Mouse (Mus musculus): ENCODE data around the gene Coch. TPM values are rescaled to one million over a fixed set of nuclear protein-coding genes. Genes with fewer than 3 reads are reported as not detected.
"Not testable (repeated sequence)": the region's sequence is repeated elsewhere in the genome, so short reads cannot be mapped to it uniquely, and the experiment has no call there.

Gene Coch
- polyA plus RNA-seq, 1 experiment, result not detected

GRCm38 (mm10) chr12:51633481-51633880, 40.3 kb downstream of the Coch start:
- TF ChIP-seq GATA1 (IDR thresholded peaks at IDR 0.05; ENCODE audit: borderline replicate concordance, low read length) (no peak), FLI1 (IDR thresholded peaks at IDR 0.05; ENCODE audit: low read length) (no peak)

GRCm38 (mm10) chr12:51636260-51636659, 43.1 kb downstream of the Coch start:
- H3K27me3 ChIP-seq (replicated peaks), result no peaks in the 10 kb centered on the region
- H3K9me3 ChIP-seq, result no peaks in the 10 kb centered on the region
- H3K36me3 ChIP-seq (replicated peaks; ENCODE audit: low read length), result peaks cover 38% of the 10 kb centered on the region
- TF ChIP-seq GATA1 (IDR thresholded peaks at IDR 0.05; ENCODE audit: borderline replicate concordance, low read length) (no peak), FLI1 (IDR thresholded peaks at IDR 0.05; ENCODE audit: low read length) (no peak)
- H3K4me1 ChIP-seq, result peaks cover 15% of the 10 kb centered on the region; the same call in 1 of the 2 replicates
- H3K4me3 ChIP-seq (replicated peaks), result no peak overlapping the region

More at GRCm38 (mm10) chr12:51633481-51633880, 40.3 kb downstream of the Coch start:
- no peaks in the 10 kb centered on the region for H3K9me3 ChIP-seq
- no peaks in the 10 kb centered on the region for H3K27me3 ChIP-seq (replicated peaks)
- peaks cover 12% of the 10 kb centered on the region; the same call in 1 of the 2 replicates for H3K4me1 ChIP-seq
- H3K36me3 ChIP-seq (replicated peaks; ENCODE audit: low read length), result peaks cover 34% of the 10 kb centered on the region
- no peak overlapping the region for H3K4me3 ChIP-seq (replicated peaks)

- Histone ChIP-seq H3K27me3 (replicated peaks) (no peaks in the 10 kb centered on the region), H3K4me3 (replicated peaks) (no peak overlapping the region), H3K9me3 (no peaks in the 10 kb centered on the region), H3K36me3 (replicated peaks; ENCODE audit: low read length) (peaks cover 43% of the 10 kb centered on the region), H3K4me1 (peaks cover 19% of the 10 kb centered on the region)
- TF ChIP-seq FLI1 (IDR thresholded peaks at IDR 0.05; ENCODE audit: low read length), result no peak
- no peak for TF ChIP-seq GATA1 (IDR thresholded peaks at IDR 0.05; ENCODE audit: borderline replicate concordance, low read length)
Measured at GRCm38 (mm10) chr12:51636689-51637470, 43.7 kb downstream of the Coch start.

GRCm38 (mm10) chr12:51641871-51642270, 48.7 kb downstream of the Coch start:
- Histone ChIP-seq H3K4me1 (peaks cover 25% of the 10 kb centered on the region), H3K9me3 (no peaks in the 10 kb centered on the region), H3K27me3 (replicated peaks) (no peaks in the 10 kb centered on the region), H3K36me3 (replicated peaks; ENCODE audit: low read length) (peaks cover 53% of the 10 kb centered on the region), H3K4me3 (replicated peaks) (no peak overlapping the region)
- no peak for TF ChIP-seq FLI1 (IDR thresholded peaks at IDR 0.05; ENCODE audit: low read length)
- no peak for TF ChIP-seq GATA1 (IDR thresholded peaks at IDR 0.05; ENCODE audit: borderline replicate concordance, low read length)

GRCm38 (mm10) chr12:51649401-51649800, 56.3 kb downstream of the Coch start:
- not testable (repeated sequence) for H3K27me3 ChIP-seq (replicated peaks); H3K4me3 ChIP-seq (replicated peaks)
- H3K36me3 ChIP-seq (replicated peaks; ENCODE audit: low read length), result peaks cover 69% of the 10 kb centered on the region

More at GRCm38 (mm10) chr12:51649401-51649800, 56.3 kb downstream of the Coch start:
- not testable (repeated sequence) for H3K9me3 ChIP-seq, H3K4me1 ChIP-seq

Other genes with a start within 250 kb of the Coch start
- 0.21 TPM in 1 of 2 replicates, not detected in the other for gene G2e3, start 245.3 kb upstream of the Coch start, polyA plus RNA-seq (2012; ENCODE audit: insufficient read depth, low replicate concordance)
- 1.6 TPM in 1 of 2 replicates, not detected in the other for gene Scfd1, start 215.8 kb upstream of the Coch start, polyA plus RNA-seq (2012; ENCODE audit: insufficient read depth, low replicate concordance)
- 27.7 and 51.5 TPM in 2 replicates for gene Ap4s1, start 97.7 kb downstream of the Coch start, polyA plus RNA-seq (2012; ENCODE audit: insufficient read depth, low replicate concordance)
- gene Strn3, start 98.6 kb downstream of the Coch start, polyA plus RNA-seq (2012; ENCODE audit: insufficient read depth, low replicate concordance), result 3.8 and 8.8 TPM in 2 replicates
- gene Hectd1, start 236.2 kb downstream of the Coch start, polyA plus RNA-seq (2012; ENCODE audit: insufficient read depth, low replicate concordance), result 0.77 and 2.0 TPM in 2 replicates